Mouse (Mus musculus): Measurements from ENCODE around the gene Ankrd26. TPM values are rescaled to one million over a fixed set of nuclear protein-coding genes. Genes with fewer than 3 reads are reported as not detected.

The Ankrd26 gene
- polyA plus RNA-seq, 1 experiment, result 1.2 TPM

- peak; percentile 4 for DNase-seq
- peak overlapping the region; percentile 57 for H3K4me3 ChIP-seq (replicated peaks; ENCODE audit: extremely low read depth, low read depth, low read length)
- H3K4me1 ChIP-seq (ENCODE audit: control insufficient read depth, insufficient read depth, low read length), result peaks cover 5% of the 10 kb centered on the region; the same call in 1 of the 2 replicates
- TF ChIP-seq CTCF (IDR thresholded peaks at IDR 0.05; ENCODE audit: insufficient read depth, low read length) (no peak), POLR2A (IDR thresholded peaks at IDR 0.05; ENCODE audit: borderline replicate concordance, extremely low read depth, low read depth, low read length) (no peak)
- 28% methylated on average over 8 of the region's 8 CpGs for WGBS
Observed at GRCm38 (mm10) chr6:118454452-118454851, 107.6 kb downstream of the Ankrd26 start.

Other genes with a start within 250 kb of the Ankrd26 start
- 4.4 and 6.2 TPM in 2 replicates for gene Bms1, start 142.8 kb downstream of the Ankrd26 start, polyA plus RNA-seq (2012; rRNA removed)
- gene Zfp248, start 106.7 kb downstream of the Ankrd26 start, polyA plus RNA-seq (2012; rRNA removed), result 0.68 and 1.1 TPM in 2 replicates
- 1.3 and 1.8 TPM in 2 replicates for gene Zfp9, start 82.9 kb downstream of the Ankrd26 start, polyA plus RNA-seq (2012; rRNA removed)